Mouse (Mus musculus) layer of hippocampus, adult 18-20 months (tissue): Measurements from ENCODE around the gene Rnf185. TPM values are rescaled to one million over a fixed set of nuclear protein-coding genes. Genes with fewer than 3 reads are reported as not detected.

ENCODE experiments used
- DNase-seq, 2 experiments: peaks; one replicate each; pipeline ENCODE4 v3.0.0; 2022; ENCODE audit warnings: low spot score in 2 of 2
- long read RNA-seq: library from polyadenylated mRNA; stranded (forward); transcript quantifications from one replicate; pipeline ENCODE4 v2.0.0, GENCODE M21; 2021
- total RNA-seq, 2 experiments: library from RNA; stranded (reverse); gene quantifications; 2 replicates each; pipeline ENCODE4 v1.2.3; 2021

Rnf185 gene
- 10 to 100 TPM; 30.2 to 32.2 TPM for total RNA-seq
- long read RNA-seq, transcript Rnf185-202 (7 exons, 2,787 nt), result major isoform, 54 of 65 reads
- long read RNA-seq, partial matches to known transcripts, result 3 of 65 reads
- long read RNA-seq, other reads (novel, unspliced or antisense), result 7 of 65 reads

GRCm38 (mm10) chr11:3452167-3452639 is at the start of gene Rnf185:
Gene Rnf185 (minus strand): TSS chr11:3452363.
- DNase-seq, result peak; percentile 94 to 96

DNA sequence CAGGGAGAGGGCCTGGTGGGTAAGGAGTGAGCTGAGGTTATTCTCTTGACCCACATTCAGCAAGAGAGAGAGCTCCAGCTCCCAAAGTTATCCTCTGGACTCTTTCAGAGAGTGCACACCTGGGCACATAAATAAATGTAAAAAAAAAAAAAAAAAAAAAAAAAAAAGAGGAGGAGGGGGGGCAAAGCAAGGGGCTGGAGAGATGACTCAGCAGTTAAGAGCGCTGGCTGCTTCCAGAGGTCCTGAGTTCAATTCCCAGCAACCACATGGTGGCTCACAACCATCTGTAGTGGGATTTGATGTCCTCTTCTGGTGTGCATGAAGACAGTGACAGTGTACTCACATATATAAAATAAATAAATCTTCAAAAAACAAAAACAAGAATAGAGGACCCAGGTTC is 45.1 kb upstream of the Rnf185 start:
- DNase-seq, result no peak

- no peak for DNase-seq
Observed at GRCm38 (mm10) chr11:3496756-3497155, 44.6 kb upstream of the Rnf185 start.

DNA sequence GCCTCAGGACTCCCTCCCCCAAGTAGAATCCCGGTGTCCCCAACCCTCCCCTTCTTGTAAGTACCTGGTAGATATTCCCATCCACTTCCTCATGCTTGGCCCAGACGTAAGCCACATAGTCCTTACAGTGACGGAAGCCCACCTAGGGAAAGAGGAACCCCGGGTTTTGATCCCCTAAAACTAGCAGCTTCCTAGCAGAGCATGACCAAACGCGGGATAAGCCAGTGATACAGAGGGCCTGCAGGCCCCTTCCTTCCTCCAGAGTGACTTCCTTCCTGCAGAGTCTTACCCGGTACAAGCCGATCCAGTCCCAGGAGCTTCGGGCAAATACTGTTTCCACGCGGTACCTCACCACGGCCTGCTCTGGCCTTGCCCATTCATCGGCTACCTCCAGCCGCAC is 43.3 kb upstream of the Rnf185 start:
- DNase-seq, result no peak

DNA sequence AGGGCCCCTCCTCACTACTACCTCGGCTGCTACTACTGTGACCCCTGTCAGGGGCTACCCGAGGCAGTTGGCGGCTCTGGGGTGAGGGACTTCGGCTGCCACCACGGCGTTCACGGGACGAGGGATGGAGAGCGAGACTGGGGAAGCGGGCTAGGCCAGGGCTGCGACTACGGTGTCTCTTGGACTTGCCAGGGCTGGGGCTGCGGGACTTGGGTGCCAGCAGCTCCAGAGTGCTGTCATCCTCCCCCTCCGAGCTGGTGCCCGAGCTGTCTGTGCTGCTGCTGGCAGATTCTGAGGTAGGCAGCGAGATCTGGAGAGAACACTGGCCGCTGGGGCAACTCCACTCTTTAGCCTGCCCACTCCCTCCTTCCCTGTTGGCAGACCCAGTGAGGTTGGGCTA is 42.7 kb upstream of the Rnf185 start:
- peak in 1 of 2 experiments; percentile 58 for DNase-seq

DNA sequence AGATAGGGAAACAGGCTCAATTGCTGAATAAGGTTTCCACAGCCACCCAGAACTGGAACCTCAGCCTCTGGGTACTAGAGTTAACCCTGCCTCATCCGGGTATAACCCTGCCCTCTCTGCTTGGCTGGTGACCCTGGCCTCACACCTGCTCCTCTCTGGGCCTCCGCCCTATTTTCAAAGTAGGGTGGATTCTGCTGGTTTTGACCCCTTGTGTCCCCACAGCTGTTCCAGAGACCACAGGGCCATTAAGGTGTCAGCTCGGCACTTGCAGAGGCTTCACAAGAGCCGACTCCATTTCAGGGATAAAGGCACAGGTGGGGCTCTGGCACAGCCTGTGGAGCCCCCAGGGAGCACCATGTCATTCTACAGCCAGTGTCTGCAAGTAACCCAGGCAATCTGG is 40.6 kb upstream of the Rnf185 start:
- DNase-seq, result no peak

- no peak for DNase-seq
Observed at GRCm38 (mm10) chr11:3489036-3489435, 36.9 kb upstream of the Rnf185 start.

GRCm38 (mm10) chr11:3487952-3488570 is 35.9 kb upstream of the Rnf185 start, which contains the start of gene Pla2g3:
Gene Pla2g3 (plus strand): TSS chr11:3488284.
- DNase-seq, result no peak

- no peak for DNase-seq
Observed at GRCm38 (mm10) chr11:3486349-3486748, 34.2 kb upstream of the Rnf185 start.

DNA sequence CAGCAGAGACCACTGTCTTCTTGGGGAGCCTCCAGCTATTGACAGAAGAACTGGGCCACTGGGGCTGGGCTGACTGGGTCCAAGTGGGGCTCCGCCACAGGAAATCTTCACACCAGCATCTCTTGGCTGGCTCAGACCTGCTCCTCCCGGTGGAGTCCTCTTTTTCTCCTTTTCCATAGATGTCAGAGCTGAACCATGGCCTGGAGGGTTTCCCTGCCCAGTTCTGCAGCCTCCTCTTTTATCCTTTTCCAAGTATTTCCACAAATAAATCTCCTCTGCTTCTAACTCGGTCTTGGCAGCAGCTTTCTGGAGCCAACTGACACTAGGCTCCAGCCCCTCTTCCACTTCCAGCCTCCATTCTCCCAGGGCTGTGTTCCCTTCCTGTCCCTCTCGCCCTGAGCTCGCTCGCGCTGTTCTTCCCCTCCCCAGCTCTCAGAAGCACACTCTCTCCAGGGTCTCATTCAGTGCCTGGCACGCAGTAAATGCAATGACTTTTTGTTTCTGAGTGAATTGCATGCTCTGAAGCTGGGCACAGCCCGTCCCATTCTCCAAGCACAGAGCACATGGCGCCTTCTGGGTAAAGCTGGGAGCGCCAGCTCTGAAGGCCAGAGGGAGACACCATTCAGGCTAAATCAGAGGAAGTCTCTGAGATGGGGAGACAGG is 31.9 kb upstream of the Rnf185 start:
- DNase-seq, result peak in 1 of 2 experiments; percentile 84

DNA sequence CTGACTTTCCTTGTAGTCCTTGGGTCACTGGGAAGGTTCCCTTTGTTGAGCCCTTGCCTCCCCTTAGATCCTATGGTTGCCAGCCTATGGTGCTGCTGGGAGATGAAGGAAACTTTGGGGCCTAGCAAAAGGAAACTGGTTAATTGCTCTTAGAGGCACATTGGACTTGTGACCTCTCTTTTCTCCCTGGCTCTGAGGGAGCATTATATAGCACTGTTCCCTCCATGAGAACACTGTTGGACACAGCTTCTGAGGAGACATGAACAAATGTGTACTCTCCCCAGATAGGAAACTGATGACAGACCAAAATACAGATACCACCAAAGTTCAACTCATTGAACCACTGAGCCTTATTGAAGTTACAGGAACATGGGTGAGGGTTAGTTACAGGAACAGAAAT is 23.3 kb upstream of the Rnf185 start:
- no peak for DNase-seq

DNA sequence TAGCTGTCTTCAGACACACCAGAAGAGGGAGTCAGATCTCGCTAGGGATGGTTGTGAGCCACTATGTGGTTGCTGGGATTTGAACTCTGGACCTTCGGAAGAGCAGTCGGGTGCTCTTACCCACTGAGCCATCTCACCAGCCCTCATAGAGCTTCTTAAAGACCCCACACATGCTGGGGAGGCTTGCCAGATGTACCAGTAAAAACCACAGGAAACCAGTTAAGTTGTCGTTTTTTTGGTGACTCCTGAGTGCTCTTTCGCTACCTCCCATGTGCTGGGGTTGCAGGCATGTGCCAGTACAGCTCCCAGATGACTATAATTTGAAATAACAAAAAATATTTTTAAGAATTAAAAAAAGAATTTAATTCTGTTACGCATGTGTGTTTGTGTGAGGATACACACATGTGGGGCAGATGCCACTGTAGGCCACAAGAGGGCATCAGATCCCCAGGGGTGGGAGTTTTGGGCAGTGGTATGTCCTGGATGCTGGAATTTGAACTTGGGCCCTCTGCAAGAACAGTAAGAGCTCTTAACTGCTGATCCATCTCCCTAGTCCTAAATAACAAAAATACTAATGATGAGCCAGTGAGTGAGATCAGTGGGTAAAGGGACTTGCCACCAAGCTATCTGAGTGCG is 22.4 kb upstream of the Rnf185 start:
- no peak for DNase-seq

GRCm38 (mm10) chr11:3472484-3472883 is 20.3 kb upstream of the Rnf185 start:
- DNase-seq, result peak; percentile 73 to 90

GRCm38 (mm10) chr11:3471448-3471850 is 19.3 kb upstream of the Rnf185 start:
- no peak for DNase-seq

- DNase-seq, result no peak
Observed at GRCm38 (mm10) chr11:3462846-3463245, 10.7 kb upstream of the Rnf185 start.

GRCm38 (mm10) chr11:3459105-3459468 is 6.9 kb upstream of the Rnf185 start:
- no peak for DNase-seq

DNA sequence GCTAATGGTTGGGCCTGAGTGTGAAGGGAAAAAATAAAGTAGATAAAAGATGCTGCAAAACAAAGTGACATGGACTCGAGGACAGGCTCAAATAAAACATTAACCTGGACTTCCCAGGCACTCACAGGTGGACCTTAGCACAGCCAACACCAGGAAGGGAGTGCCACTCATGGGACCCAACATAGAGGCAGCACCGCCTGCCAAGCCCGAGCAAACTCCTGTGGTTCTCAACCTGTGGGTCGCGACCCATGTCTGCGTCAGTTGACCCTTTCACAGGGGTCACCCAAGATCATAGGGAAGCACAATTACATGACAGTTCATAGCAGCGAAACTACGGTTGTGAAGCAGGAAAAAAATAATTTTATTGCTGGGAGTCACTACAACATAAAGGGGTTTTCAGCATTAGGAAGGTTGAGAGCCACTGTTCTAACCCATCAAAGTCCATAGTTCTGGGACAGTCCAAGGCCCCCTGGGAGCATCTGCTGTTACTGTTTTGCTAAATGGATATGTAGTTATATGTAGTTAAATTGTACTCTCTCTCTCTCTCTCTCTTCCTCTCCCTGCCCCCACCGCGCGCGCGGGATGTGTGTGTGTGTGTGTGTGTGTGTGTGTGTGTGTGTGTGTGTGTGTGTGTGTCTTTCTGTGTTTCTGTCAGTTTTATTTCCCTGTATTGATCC is 6.4 kb upstream of the Rnf185 start:
- DNase-seq, result no peak

DNA sequence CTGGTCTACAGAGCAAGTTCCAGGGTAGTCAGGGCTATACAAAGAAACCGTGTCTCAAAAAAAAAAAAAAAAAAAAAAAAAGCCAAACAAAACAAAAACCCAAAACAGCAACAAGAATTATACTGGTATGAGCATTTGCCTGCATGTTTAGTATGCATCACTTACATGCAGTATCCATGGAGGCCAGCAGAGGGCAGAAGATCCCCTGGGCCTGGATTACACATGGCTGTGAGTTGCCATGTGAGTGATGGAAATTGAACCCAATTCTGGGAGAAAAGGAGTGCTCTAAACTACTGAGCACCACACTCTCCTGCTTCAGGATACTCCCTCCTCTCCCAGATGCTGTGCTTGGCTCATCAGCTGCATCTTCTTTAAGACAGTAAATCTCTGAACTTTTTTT is 4.2 kb upstream of the Rnf185 start:
- peak; percentile 50 to 80 for DNase-seq

DNA sequence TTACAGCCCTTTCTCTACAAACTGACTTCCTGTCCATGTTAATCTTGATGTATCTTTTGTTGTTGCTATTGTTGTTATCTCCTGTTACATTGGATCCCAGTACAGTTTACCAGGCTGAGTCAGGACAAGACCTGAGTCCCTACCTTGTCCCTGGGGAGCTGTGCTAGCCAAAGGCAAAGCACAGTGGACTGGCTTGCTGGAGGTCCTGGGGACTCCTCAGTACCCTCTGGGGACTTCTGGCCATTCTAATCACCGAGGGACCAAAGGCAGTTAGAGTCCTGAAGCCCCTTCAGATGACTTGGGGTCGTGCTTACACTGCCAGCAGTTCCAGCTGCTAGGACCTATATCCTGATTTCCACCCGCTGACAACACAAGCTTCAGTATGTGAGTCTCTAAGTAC is 2.3 kb upstream of the Rnf185 start:
- DNase-seq, result no peak

- DNase-seq, result no peak
Observed at GRCm38 (mm10) chr11:3453467-3453866, 1.3 kb upstream of the Rnf185 start.

GRCm38 (mm10) chr11:3452769-3453168 is 606 bp upstream of the Rnf185 start:
- peak in 1 of 2 experiments; percentile 30 for DNase-seq
